Mouse (Mus musculus) ovary, postnatal 36 days (tissue): Measurements from ENCODE around the gene Pin1.
A peak's percentile ranks its signal among the peaks of the same experiment; 100 is the strongest.
"Not testable (repeated sequence)": the region's sequence is repeated elsewhere in the genome, so short reads cannot be mapped to it uniquely, and the experiment has no call there.

Experiments used
- DNase-seq: peaks from one replicate; pipeline ENCODE4 v3.0.0; 2022; ENCODE audit warnings: low spot score, mixed read lengths

Gene Pin1

DNA sequence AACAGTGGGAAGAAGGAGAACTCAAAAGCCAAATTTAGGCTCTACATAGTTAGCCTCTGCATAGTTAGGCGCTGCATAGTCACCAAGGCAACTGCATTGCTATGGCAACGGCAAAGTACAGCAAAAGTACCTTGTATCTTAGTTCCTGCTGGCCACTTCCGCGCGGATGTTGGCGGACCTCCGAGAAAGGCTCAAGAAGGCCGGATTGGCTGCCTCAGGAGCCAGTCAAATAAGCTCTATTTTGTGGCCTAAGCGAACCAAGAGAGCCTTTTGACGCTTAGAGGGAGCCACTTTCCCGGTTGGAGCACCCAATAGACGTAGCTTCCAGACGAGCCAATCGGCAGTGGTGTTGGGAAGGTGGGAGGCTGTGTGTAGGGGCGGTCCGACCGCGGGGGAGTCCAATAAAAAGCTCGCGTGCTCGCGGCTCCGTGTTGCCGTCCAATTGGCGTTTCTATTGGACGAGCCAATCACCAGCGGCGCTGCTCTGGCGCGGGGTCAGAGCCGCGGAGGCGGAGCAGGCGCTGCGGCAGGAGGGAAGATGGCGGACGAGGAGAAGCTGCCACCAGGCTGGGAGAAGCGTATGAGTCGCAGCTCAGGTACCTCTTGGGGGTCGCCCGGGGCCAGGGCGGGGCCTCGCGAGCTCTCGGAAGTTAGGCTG lies at the start of gene Pin1:
Gene Pin1 (plus strand): TSS at position 494 of the 658 bp plus-strand sequence.
- peak; percentile 97 for DNase-seq

GRCm38 (mm10) chr9:20606269-20606668 lies 45.6 kb upstream of the Pin1 start:
- no peak for DNase-seq

- peak; percentile 85 for DNase-seq
Observed at GRCm38 (mm10) chr9:20607100-20607974, 44.6 kb upstream of the Pin1 start.

GRCm38 (mm10) chr9:20609831-20610464 lies 41.9 kb upstream of the Pin1 start:
- DNase-seq = no peak

DNA sequence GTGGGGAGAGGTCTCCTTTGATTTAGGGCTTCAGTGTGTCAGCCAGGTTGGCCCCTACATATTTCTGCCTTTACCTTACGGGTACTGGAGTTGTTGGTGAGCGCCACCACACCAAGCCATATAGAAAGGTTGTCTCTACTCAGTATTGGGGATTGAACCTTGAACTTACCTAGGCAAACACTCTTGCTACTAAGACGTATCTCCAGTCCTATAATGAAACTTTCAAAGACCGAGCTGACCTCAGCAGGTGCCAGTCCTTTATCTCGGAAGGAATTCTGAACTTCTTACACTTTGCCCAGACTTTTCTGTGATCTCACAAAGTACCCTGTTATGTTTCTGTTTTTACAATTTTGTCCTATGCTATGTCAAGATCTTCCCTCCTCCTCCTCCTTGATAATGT lies 39.9 kb upstream of the Pin1 start:
- DNase-seq = no peak

DNA sequence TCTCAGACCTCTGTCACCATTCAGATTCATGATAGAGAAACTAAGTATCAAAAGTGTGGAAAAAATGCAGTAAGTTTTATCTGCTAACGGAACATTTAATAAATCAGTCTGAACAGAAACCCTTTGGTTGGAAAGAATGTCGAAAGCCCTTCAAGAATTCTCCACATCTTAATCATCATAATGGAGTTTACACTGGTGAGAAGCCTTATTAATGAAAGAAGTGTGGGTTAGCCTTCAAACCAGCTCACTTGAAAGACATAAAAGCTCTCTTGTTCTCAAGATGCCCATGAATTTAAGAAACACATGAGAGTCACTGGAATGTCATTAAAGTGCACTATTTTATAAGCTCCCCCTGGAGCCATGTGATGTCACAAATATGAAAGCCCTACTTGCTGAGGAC lies 35.2 kb upstream of the Pin1 start:
- no peak for DNase-seq

GRCm38 (mm10) chr9:20631332-20631731 lies 20.6 kb upstream of the Pin1 start:
- DNase-seq = no peak

GRCm38 (mm10) chr9:20635676-20636075 lies 16.2 kb upstream of the Pin1 start:
- DNase-seq = not testable (repeated sequence)

GRCm38 (mm10) chr9:20636256-20636655 lies 15.6 kb upstream of the Pin1 start:
- no peak for DNase-seq

GRCm38 (mm10) chr9:20636790-20637189 lies 15.1 kb upstream of the Pin1 start:
- DNase-seq = no peak

- no peak for DNase-seq
Observed at GRCm38 (mm10) chr9:20638552-20638951, 13.3 kb upstream of the Pin1 start.

- DNase-seq = no peak
Observed at GRCm38 (mm10) chr9:20639486-20639885, 12.4 kb upstream of the Pin1 start.

DNA sequence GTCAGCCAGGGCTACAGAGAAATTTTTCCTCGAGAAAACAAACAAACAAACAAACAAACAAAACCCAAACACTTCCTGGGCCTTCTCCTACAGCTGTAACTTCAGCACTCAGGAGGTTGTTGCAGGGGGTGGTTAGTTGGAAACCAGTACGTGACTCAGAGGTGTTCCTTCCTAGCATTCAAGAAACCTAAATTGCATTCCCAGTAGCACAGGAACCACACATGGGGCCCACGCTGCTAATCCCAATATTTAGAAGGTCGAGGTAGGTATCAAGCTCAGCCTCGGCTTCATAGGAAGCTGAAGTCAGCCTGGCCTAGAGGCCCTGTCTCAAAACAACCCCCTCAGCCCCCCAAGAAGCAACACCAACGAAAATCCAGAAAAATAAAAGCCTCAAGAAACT lies 10.4 kb upstream of the Pin1 start:
- DNase-seq = no peak

DNA sequence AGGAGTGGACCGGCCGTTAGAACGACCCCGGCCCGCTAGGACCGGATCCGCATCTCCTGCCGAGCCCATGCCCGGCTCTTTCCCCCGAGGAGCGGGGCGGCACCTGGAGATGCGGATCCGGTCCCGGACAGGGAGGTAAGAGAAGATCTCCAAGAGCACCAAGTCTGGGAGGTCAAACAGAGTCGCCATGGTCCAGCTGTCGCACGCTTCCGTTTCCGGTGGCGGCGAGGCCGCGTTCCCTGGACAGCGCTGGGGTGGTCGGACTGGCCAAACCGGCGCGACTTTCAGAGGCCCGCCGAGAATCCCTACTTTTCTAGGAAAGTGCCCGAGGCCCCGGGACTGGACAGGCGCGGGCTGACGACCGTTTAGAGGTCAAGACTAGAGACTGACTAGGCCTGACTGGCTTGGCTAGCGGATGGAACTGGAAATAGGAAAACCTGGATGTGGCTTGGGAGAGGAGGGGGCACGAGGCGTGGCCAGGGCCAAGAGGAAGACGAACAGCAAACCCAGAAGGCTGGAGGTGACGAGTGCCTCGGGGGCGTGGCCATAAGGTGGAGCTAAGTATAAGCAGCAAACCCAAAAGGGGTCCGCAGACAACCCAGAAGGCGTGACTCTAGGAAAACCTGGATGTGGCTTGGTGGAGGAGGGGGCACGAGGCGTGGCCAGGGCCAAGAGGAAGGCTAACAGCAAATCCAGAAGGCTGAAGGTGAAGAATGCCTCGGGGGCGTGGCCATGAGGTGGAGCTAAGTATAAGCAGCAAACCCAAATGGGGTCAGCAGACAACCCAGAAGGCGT lies 9.6 kb upstream of the Pin1 start, which contains the start of gene Ubl5:
Gene Ubl5 (plus strand): TSS at position 778 of the 795 bp plus-strand sequence.
- DNase-seq = peak; percentile 82

GRCm38 (mm10) chr9:20642896-20643466 lies 8.9 kb upstream of the Pin1 start:
- DNase-seq = peak; percentile 80

DNA sequence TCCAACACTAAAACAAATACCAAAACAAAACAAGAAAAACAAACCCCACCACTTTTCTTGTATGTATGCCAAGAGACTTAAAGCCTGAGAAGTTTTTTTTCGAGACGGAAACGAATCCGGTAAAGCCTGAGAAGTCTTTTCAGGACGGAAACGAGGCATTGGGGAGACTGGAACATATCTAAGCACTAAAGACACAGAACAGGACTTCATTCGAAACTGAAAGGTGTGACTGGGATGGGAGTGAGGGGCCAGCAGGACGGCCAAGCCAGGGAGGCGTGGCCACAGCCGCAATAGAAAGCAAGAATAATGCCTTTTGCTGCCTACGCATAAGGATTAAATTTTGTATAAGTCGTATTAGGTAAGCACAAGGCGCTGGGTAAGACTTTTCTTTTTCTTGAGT lies 8.1 kb upstream of the Pin1 start:
- DNase-seq = no peak

- DNase-seq = peak; percentile 69
Observed at GRCm38 (mm10) chr9:20644360-20645081, 7.4 kb upstream of the Pin1 start, which contains the start of gene Fbxl12. TSS of gene Fbxl12 (minus strand) at chr9:20644767.

- DNase-seq = no peak
Observed at GRCm38 (mm10) chr9:20645121-20645520, 6.8 kb upstream of the Pin1 start.

GRCm38 (mm10) chr9:20652260-20652658 lies 364 bp downstream of the Pin1 start:
- no peak for DNase-seq

- no peak for DNase-seq
Observed at GRCm38 (mm10) chr9:20653859-20654258, 2.0 kb downstream of the Pin1 start.

DNA sequence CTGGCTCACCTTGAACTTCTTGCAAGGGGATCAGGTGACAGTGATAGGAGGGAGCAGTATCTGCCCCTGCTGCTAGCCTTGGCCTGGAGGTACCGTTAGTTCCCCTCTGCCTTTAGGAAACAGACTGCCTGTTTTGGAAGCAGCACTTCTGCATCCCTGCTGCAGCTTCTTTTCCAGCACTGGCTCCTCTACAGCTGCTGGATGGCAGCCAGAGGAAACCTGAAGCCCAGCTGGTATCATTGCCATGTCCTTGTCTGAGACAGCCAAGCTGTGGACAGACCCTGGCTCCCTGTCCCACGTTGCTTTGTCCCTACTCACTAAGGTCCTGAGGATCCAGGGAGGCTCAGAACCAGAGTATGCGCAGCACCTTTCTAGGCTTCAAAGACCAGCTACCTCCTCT lies 5.7 kb downstream of the Pin1 start:
- peak; percentile 25 for DNase-seq
